Mouse (Mus musculus) E14TG2a.4 (cell line): ENCODE measurements around the gene Psg16.

Experiments
- CTCF ChIP-seq: conservative IDR thresholded peaks from 2 replicates; pipeline ENCODE4 v1.5.1; 2014; ENCODE audit warnings: low read length
- NANOG ChIP-seq: IDR thresholded peaks from 2 replicates; pipeline ENCODE4 v1.6.1; 2014; ENCODE audit warnings: borderline replicate concordance, low read length, mixed read lengths
- POU5F1 ChIP-seq: IDR thresholded peaks from 2 replicates; pipeline ENCODE4 v1.6.1; 2014; ENCODE audit warnings: low read length, borderline replicate concordance

- TF ChIP-seq CTCF = no peak
- TF ChIP-seq POU5F1 = no peak
- TF ChIP-seq NANOG = no peak
Observed at GRCm38 (mm10) chr7:17058816-17059462, 14.9 kb upstream of the Psg16 start.
